Mouse (Mus musculus) megakaryocyte, embryonic 14.5 days (primary cell): ENCODE results near the gene Tekt2. TPM values are rescaled to one million over a fixed set of nuclear protein-coding genes. Genes with fewer than 3 reads are reported as not detected.

Source experiments
- H3K27me3 ChIP-seq: replicated peaks from 2 replicates; pipeline ENCODE3; 2012; ENCODE audit warnings: inconsistent platforms
- H3K36me3 ChIP-seq: replicated peaks from 2 replicates; pipeline ENCODE3; 2012; ENCODE audit warnings: low read length, inconsistent platforms, mixed read lengths
- H3K4me1 ChIP-seq: 2 replicates; pipeline ENCODE4 v1.6.1; 2012; ENCODE audit warnings: inconsistent platforms
- H3K4me3 ChIP-seq: replicated peaks from 2 replicates; pipeline ENCODE3; 2012; ENCODE audit warnings: moderate library complexity, mild to moderate bottlenecking, inconsistent platforms
- H3K9me3 ChIP-seq: 2 replicates; pipeline ENCODE4 v1.6.1; 2012; ENCODE audit warnings: inconsistent platforms
- FLI1 ChIP-seq: IDR thresholded peaks from 2 replicates; pipeline ENCODE4 v1.6.1; 2012; ENCODE audit warnings: low read length, inconsistent platforms, mixed read lengths
- GATA1 ChIP-seq: IDR thresholded peaks from 3 replicates; pipeline ENCODE4 v1.6.1; 2012; ENCODE audit warnings: mixed read lengths, low read length, inconsistent platforms, borderline replicate concordance
- polyA plus RNA-seq: library from polyadenylated mRNA; stranded (reverse); fragments of >175 nt; gene quantifications from 2 replicates; pipeline ENCODE4 v1.2.3, GENCODE M21; 2012; ENCODE audit warnings: low replicate concordance; ENCODE audit not compliant: insufficient read depth

Tekt2 gene
- polyA plus RNA-seq, 1 experiment = not detected

- Histone ChIP-seq H3K4me3 (peak overlapping the region; percentile 99), H3K4me1 (peaks cover 41% of the 10 kb centered on the region), H3K9me3 (no peaks in the 10 kb centered on the region), H3K27me3 (peaks cover 23% of the 10 kb centered on the region), H3K36me3 (peaks cover 30% of the 10 kb centered on the region)
- no peak for TF ChIP-seq GATA1
- no peak for TF ChIP-seq FLI1
Observed at GRCm38 (mm10) chr4:126321854-126322511, 3.5 kb downstream of the Tekt2 start.

- Histone ChIP-seq H3K4me1 (peaks cover 44% of the 10 kb centered on the region), H3K4me3 (peak within 1 kb of the TSS; percentile 99), H3K36me3 (peaks cover 37% of the 10 kb centered on the region), H3K27me3 (peaks cover 23% of the 10 kb centered on the region), H3K9me3 (no peaks in the 10 kb centered on the region)
- TF ChIP-seq GATA1 (no peak), FLI1 (peak; percentile 57; the same call in 1 of the 2 replicates)
Observed at GRCm38 (mm10) chr4:126321111-126321853, 4.2 kb downstream of the Tekt2 start, which contains the start of gene Adprhl2. Gene Adprhl2 (minus strand): TSS chr4:126321703.

GRCm38 (mm10) chr4:126319806-126320205, 5.7 kb downstream of the Tekt2 start:
- Histone ChIP-seq H3K4me3 (peak overlapping the region; percentile 51), H3K4me1 (peaks cover 44% of the 10 kb centered on the region), H3K9me3 (no peaks in the 10 kb centered on the region), H3K36me3 (peaks cover 51% of the 10 kb centered on the region), H3K27me3 (peaks cover 20% of the 10 kb centered on the region)
- no peak for TF ChIP-seq FLI1

- H3K36me3 ChIP-seq = peaks cover 57% of the 10 kb centered on the region
- no peak for TF ChIP-seq GATA1
- no peaks in the 10 kb centered on the region for H3K9me3 ChIP-seq
- H3K27me3 ChIP-seq = peaks cover 3% of the 10 kb centered on the region
- peaks cover 67% of the 10 kb centered on the region for H3K4me1 ChIP-seq
- H3K4me3 ChIP-seq = no peak overlapping the region
Observed at GRCm38 (mm10) chr4:126316443-126317040, 8.9 kb downstream of the Tekt2 start.

GRCm38 (mm10) chr4:126315931-126316330, 9.6 kb downstream of the Tekt2 start:
- peaks cover 4% of the 10 kb centered on the region for H3K27me3 ChIP-seq
- TF ChIP-seq FLI1 = no peak
- no peak for TF ChIP-seq GATA1
- peaks cover 66% of the 10 kb centered on the region for H3K4me1 ChIP-seq
- H3K36me3 ChIP-seq = peaks cover 57% of the 10 kb centered on the region
- H3K9me3 ChIP-seq = no peaks in the 10 kb centered on the region
- H3K4me3 ChIP-seq = no peak overlapping the region

GRCm38 (mm10) chr4:126314393-126314792, 11.1 kb downstream of the Tekt2 start:
- Histone ChIP-seq H3K4me3 (no peak overlapping the region), H3K9me3 (no peaks in the 10 kb centered on the region), H3K4me1 (peaks cover 60% of the 10 kb centered on the region), H3K36me3 (peaks cover 51% of the 10 kb centered on the region), H3K27me3 (peaks cover 6% of the 10 kb centered on the region)
- TF ChIP-seq FLI1 = no peak
- no peak for TF ChIP-seq GATA1

- Histone ChIP-seq H3K4me1 (peaks cover 64% of the 10 kb centered on the region), H3K4me3 (no peak overlapping the region), H3K9me3 (no peaks in the 10 kb centered on the region), H3K36me3 (peaks cover 39% of the 10 kb centered on the region), H3K27me3 (peaks cover 14% of the 10 kb centered on the region)
- TF ChIP-seq GATA1 (no peak), FLI1 (no peak)
Observed at GRCm38 (mm10) chr4:126313202-126313601, 12.3 kb downstream of the Tekt2 start.

- peaks cover 59% of the 10 kb centered on the region for H3K4me1 ChIP-seq
- TF ChIP-seq FLI1 (no peak), GATA1 (no peak)
- no peak overlapping the region for H3K4me3 ChIP-seq
- H3K36me3 ChIP-seq = peaks cover 24% of the 10 kb centered on the region
- H3K27me3 ChIP-seq = peaks cover 22% of the 10 kb centered on the region
- H3K9me3 ChIP-seq = no peaks in the 10 kb centered on the region
Observed at GRCm38 (mm10) chr4:126311566-126312200, 13.8 kb downstream of the Tekt2 start.

- TF ChIP-seq GATA1 (no peak), FLI1 (no peak)
Observed at GRCm38 (mm10) chr4:126310344-126310743, 15.1 kb downstream of the Tekt2 start.

GRCm38 (mm10) chr4:126309922-126310309, 15.6 kb downstream of the Tekt2 start:
- TF ChIP-seq FLI1 (no peak), GATA1 (no peak)
- H3K9me3 ChIP-seq = peaks cover 11% of the 10 kb centered on the region
- peaks cover 8% of the 10 kb centered on the region for H3K36me3 ChIP-seq
- peaks cover 24% of the 10 kb centered on the region for H3K27me3 ChIP-seq
- peaks cover 53% of the 10 kb centered on the region for H3K4me1 ChIP-seq
- peak overlapping the region; percentile 84 for H3K4me3 ChIP-seq

More at GRCm38 (mm10) chr4:126310344-126310743, 15.1 kb downstream of the Tekt2 start:
- H3K4me3 ChIP-seq = no peak overlapping the region
- peaks cover 10% of the 10 kb centered on the region for H3K9me3 ChIP-seq
- peaks cover 23% of the 10 kb centered on the region for H3K27me3 ChIP-seq
- peaks cover 54% of the 10 kb centered on the region for H3K4me1 ChIP-seq
- peaks cover 11% of the 10 kb centered on the region for H3K36me3 ChIP-seq
